Mouse (Mus musculus) adrenal gland, adult 8-10 months (tissue): ENCODE data around the gene Tns1. TPM values are rescaled to one million over a fixed set of nuclear protein-coding genes. Genes with fewer than 3 reads are reported as not detected.

ENCODE experiments used
- total RNA-seq, 4 experiments: library from RNA; stranded (reverse); gene quantifications; 2 replicates each; pipeline ENCODE4 v1.2.4; 2022

Tns1 gene
- total RNA-seq, 4 experiments from 2014 or later = 461 to 578 (median 489) TPM

Other genes with a start within 250 kb of the Tns1 start
- 1 to 10 TPM; 1.3 to 4.4 (median 2.8) TPM for gene Rufy4, start 1.1 kb upstream of the Tns1 start, total RNA-seq
- under 1 TPM in 1 of 4 experiments, not detected in 3; 0.10 TPM for gene Cxcr2, start 29.5 kb upstream of the Tns1 start, total RNA-seq
- under 1 TPM in 1 of 4 experiments, not detected in 3; 0.27 TPM for gene Cxcr1, start 70.2 kb upstream of the Tns1 start, total RNA-seq
- 100 to 1,000 TPM; 171 to 184 (median 181) TPM for gene Arpc2, start 111.6 kb upstream of the Tns1 start, total RNA-seq
- not detected for gene Gpbar1, start 154.1 kb upstream of the Tns1 start, total RNA-seq
- gene Aamp, start 160.3 kb upstream of the Tns1 start, total RNA-seq = 100 to 1,000 TPM; 174 to 226 (median 192) TPM
- gene Pnkd, start 160.5 kb upstream of the Tns1 start, total RNA-seq = 10 to 100 TPM; 68.1 to 76.1 (median 74.6) TPM
- 100 to 1,000 TPM; 123 to 136 (median 131) TPM for gene Tmbim1, start 181.2 kb upstream of the Tns1 start, total RNA-seq
- 1 to 10 TPM in 2 of 4 experiments, under 1 TPM in 2; 0.21 to 1.4 (median 0.81) TPM for gene Catip, start 237.7 kb upstream of the Tns1 start, total RNA-seq